Mouse (Mus musculus) hindbrain, embryonic 10.5 days (tissue): ENCODE measurements around the gene Gata2. TPM values are rescaled to one million over a fixed set of nuclear protein-coding genes. Genes with fewer than 3 reads are reported as not detected.

Experiments
- polyA plus RNA-seq: library from polyadenylated mRNA; unstranded; fragments of >200 nt; fragmentation: Nextera tagmentation; extraction: Ambion mirVana; gene quantifications from 2 replicates; pipeline ENCODE4 v1.2.1, GENCODE M21; 2016

The Gata2 gene
- polyA plus RNA-seq, 1 experiment from 2014 or later: 20.0 TPM

Other genes starting within 250 kb of the Gata2 start
- gene H1fx, start 212.3 kb upstream of the Gata2 start, polyA plus RNA-seq: 26.5 and 33.1 TPM in 2 replicates
- 208 and 238 TPM in 2 replicates for gene Rab7, start 148.6 kb upstream of the Gata2 start, polyA plus RNA-seq
- 277 and 300 TPM in 2 replicates for gene Rpn1, start 109.4 kb upstream of the Gata2 start, polyA plus RNA-seq
- not detected in 2 replicates for gene Dnajb8, start 28.4 kb downstream of the Gata2 start, polyA plus RNA-seq